Mouse (Mus musculus) gastrocnemius, postnatal 10 days (tissue): ENCODE data around the gene Cntn4. TPM values are rescaled to one million over a fixed set of nuclear protein-coding genes. Genes with fewer than 3 reads are reported as not detected.
A peak's percentile ranks its signal among the peaks of the same experiment; 100 is the strongest.

Experiments used
- DNase-seq: peaks from one replicate; pipeline ENCODE4 v3.0.0; 2021; ENCODE audit warnings: mixed read lengths
- total RNA-seq, 2 experiments: library from RNA; stranded (reverse); gene quantifications; 2 replicates each; pipeline ENCODE4 v1.2.3; 2021

The Cntn4 gene
- total RNA-seq, 2 experiments from 2014 or later: 0.38 to 0.50 TPM

- no peak for DNase-seq
These were observed 788.3 kb downstream of the Cntn4 start for GRCm38 (mm10) chr6:106465766-106466165.

GRCm38 (mm10) chr6:106466267-106467029 lies 789.0 kb downstream of the Cntn4 start:
- no peak for DNase-seq

GRCm38 (mm10) chr6:106471840-106472608 lies 794.6 kb downstream of the Cntn4 start:
- DNase-seq: no peak

- no peak for DNase-seq
These were observed 796.4 kb downstream of the Cntn4 start for GRCm38 (mm10) chr6:106473871-106474270.

- no peak for DNase-seq
These were observed 804.1 kb downstream of the Cntn4 start for GRCm38 (mm10) chr6:106481533-106481932.

- no peak for DNase-seq
These were observed 818.8 kb downstream of the Cntn4 start for GRCm38 (mm10) chr6:106496303-106496702.

- DNase-seq: no peak
These were observed 821.7 kb downstream of the Cntn4 start for GRCm38 (mm10) chr6:106499166-106499565.

GRCm38 (mm10) chr6:106503961-106504360 lies 826.5 kb downstream of the Cntn4 start:
- DNase-seq: no peak

GRCm38 (mm10) chr6:106520367-106520766 lies 842.9 kb downstream of the Cntn4 start:
- no peak for DNase-seq

- DNase-seq: no peak
These were observed 866.0 kb downstream of the Cntn4 start for GRCm38 (mm10) chr6:106543500-106543899.

GRCm38 (mm10) chr6:106561649-106562048 lies 884.2 kb downstream of the Cntn4 start:
- DNase-seq: no peak

- DNase-seq: peak; percentile 4
These were observed 887.9 kb downstream of the Cntn4 start for GRCm38 (mm10) chr6:106565316-106565715.

- no peak for DNase-seq
These were observed 888.5 kb downstream of the Cntn4 start for GRCm38 (mm10) chr6:106565769-106566459.

- DNase-seq: no peak
These were observed 889.6 kb downstream of the Cntn4 start for GRCm38 (mm10) chr6:106566929-106567621.

GRCm38 (mm10) chr6:106580124-106580523 lies 902.7 kb downstream of the Cntn4 start:
- no peak for DNase-seq

GRCm38 (mm10) chr6:106593756-106594155 lies 916.3 kb downstream of the Cntn4 start:
- DNase-seq: no peak

- no peak for DNase-seq
These were observed 939.6 kb downstream of the Cntn4 start for GRCm38 (mm10) chr6:106617081-106617480.

- no peak for DNase-seq
These were observed 943.8 kb downstream of the Cntn4 start for GRCm38 (mm10) chr6:106621188-106621749.

GRCm38 (mm10) chr6:106643026-106643425 lies 965.6 kb downstream of the Cntn4 start:
- no peak for DNase-seq

GRCm38 (mm10) chr6:106645496-106646211 lies 968.2 kb downstream of the Cntn4 start:
- peak; percentile 20 for DNase-seq

- no peak for DNase-seq
These were observed 969.5 kb downstream of the Cntn4 start for GRCm38 (mm10) chr6:106646945-106647344.
